ENCODE assay signal across 19 mouse cellular contexts in genomic region chr13:100545510-100545909, GRCm38 (mm10). TPM values are rescaled to one million over a fixed set of nuclear protein-coding genes. Genes with fewer than 3 reads are reported as not detected.
DNase-seq lines count a peak whose midpoint lies in the region; ATAC-seq and TF ChIP-seq lines count a peak whose summit lies in the region.
"Had no signal": no experiment of that assay in that cellular context is flagged by ENCODE, and none has a peak within 500 bp of the region (broad histone marks: within the 10 kb centered on the region; RNA-seq: fewer than 3 reads in every experiment).

No protein-coding gene starts in this region.

- TF ChIP-seq POLR2A in liver, adult 2 months (IDR thresholded peaks at IDR 0.05; ENCODE audit: extremely low read depth, insufficient read depth, low read length), result no peak

- TF ChIP-seq CTCF in liver, adult 2 months (IDR thresholded peaks at IDR 0.05; ENCODE audit: low read depth, low read length), result no peak

- ATAC-seq in forebrain, embryonic 15.5 days (replicated peaks), result peak; percentile 80
- no peak for ATAC-seq in liver, embryonic 12.5 days
- ATAC-seq: midbrain, embryonic 16.5 days had no signal

- H3K9me3 ChIP-seq in forebrain, embryonic 15.5 days, result no peaks in the 10 kb centered on the region
- H3K9me3 ChIP-seq in forebrain, embryonic 10.5 days, result no peaks in the 10 kb centered on the region
- no peaks in the 10 kb centered on the region for H3K9me3 ChIP-seq in liver, embryonic 12.5 days (replicated peaks)
- H3K9me3 ChIP-seq: embryonic facial prominence, embryonic 10.5 days; limb, embryonic 12.5 days; liver, embryonic 15.5 days had no signal

- DNase-seq in forebrain, embryonic 10.5 days (ENCODE audit: extremely low spot score, low spot score), result no peak
- DNase-seq in liver, adult 2 months (ENCODE audit: extremely low read depth, low read depth, low spot score), result no peak
- DNase-seq in cerebellum, postnatal 10 days, result peak; percentile 13 to 61
- peak; percentile 21 for DNase-seq in telencephalon, adult 2 months (ENCODE audit: low read depth, low spot score)
- DNase-seq in embryo, embryonic 10.5 days (ENCODE audit: low spot score), result no peak
- DNase-seq: gastrocnemius, postnatal 36 days; heart, postnatal 14 days; kidney, adult 2 months; kidney, postnatal 25 days; lung, postnatal 10 days; right cerebral cortex, adult 18-20 months had no signal

- no peaks in the 10 kb centered on the region for H3K36me3 ChIP-seq in forebrain, embryonic 15.5 days
- no peaks in the 10 kb centered on the region for H3K36me3 ChIP-seq in forebrain, embryonic 10.5 days (replicated peaks)
- no peaks in the 10 kb centered on the region for H3K36me3 ChIP-seq in liver, adult 2 months (ENCODE audit: control insufficient read depth, insufficient read depth, low read length)
- no peaks in the 10 kb centered on the region for H3K36me3 ChIP-seq in liver, embryonic 12.5 days
- H3K36me3 ChIP-seq: embryonic facial prominence, embryonic 10.5 days; limb, embryonic 12.5 days; liver, embryonic 15.5 days had no signal

- no peak overlapping the region for H3K4me2 ChIP-seq in forebrain, embryonic 15.5 days (replicated peaks)
- H3K4me2 ChIP-seq in liver, embryonic 12.5 days, result no peak overlapping the region
- H3K4me2 ChIP-seq: heart, embryonic 11.5 days; limb, embryonic 12.5 days; liver, embryonic 15.5 days had no signal

- 61% methylated on average over 3 of the region's 3 CpGs for WGBS in forebrain, embryonic 15.5 days
- 84% methylated on average over 3 of the region's 3 CpGs for WGBS in forebrain, embryonic 10.5 days
- WGBS in liver, adult 2 months, result 18% methylated on average over 3 of the region's 3 CpGs
- 58% methylated on average over 3 of the region's 3 CpGs for WGBS in liver, embryonic 12.5 days (ENCODE audit: insufficient replicate concordance)

- no peak overlapping the region for H3K4me3 ChIP-seq in forebrain, embryonic 15.5 days
- H3K4me3 ChIP-seq in forebrain, embryonic 10.5 days, result no peak overlapping the region
- H3K4me3 ChIP-seq in liver, adult 2 months (ENCODE audit: insufficient read depth, low read depth, low read length), result no peak overlapping the region
- no peak overlapping the region for H3K4me3 ChIP-seq in liver, embryonic 12.5 days
- H3K4me3 ChIP-seq: embryonic facial prominence, embryonic 10.5 days; limb, embryonic 12.5 days; liver, embryonic 15.5 days; megakaryocyte, embryonic 14.5 days had no signal

- H3K27me3 ChIP-seq in forebrain, embryonic 15.5 days, result peaks cover 7% of the 10 kb centered on the region
- peaks cover 14% of the 10 kb centered on the region for H3K27me3 ChIP-seq in forebrain, embryonic 10.5 days (ENCODE audit: poor library complexity, severe bottlenecking)
- H3K27me3 ChIP-seq in liver, adult 2 months (ENCODE audit: control insufficient read depth, insufficient read depth, low read length), result no peaks in the 10 kb centered on the region
- peaks cover 16% of the 10 kb centered on the region for H3K27me3 ChIP-seq in liver, embryonic 12.5 days (replicated peaks)

- H3K9ac ChIP-seq in forebrain, embryonic 15.5 days (replicated peaks), result no peak overlapping the region
- H3K9ac ChIP-seq in liver, adult 2 months (ENCODE audit: low read depth, low read length), result no peak overlapping the region
- H3K9ac ChIP-seq in liver, embryonic 12.5 days, result no peak overlapping the region
- H3K9ac ChIP-seq: limb, embryonic 12.5 days; liver, embryonic 15.5 days had no signal

- no peaks in the 10 kb centered on the region for H3K4me1 ChIP-seq in forebrain, embryonic 15.5 days
- H3K4me1 ChIP-seq in forebrain, embryonic 10.5 days, result no peaks in the 10 kb centered on the region
- peaks cover 19% of the 10 kb centered on the region for H3K4me1 ChIP-seq in liver, adult 2 months (ENCODE audit: control insufficient read depth, insufficient read depth, low read length)
- no peaks in the 10 kb centered on the region; the same call in 1 of the 2 replicates for H3K4me1 ChIP-seq in liver, embryonic 12.5 days
- H3K4me1 ChIP-seq: limb, embryonic 12.5 days had no signal

- H3K27ac ChIP-seq in forebrain, embryonic 15.5 days (replicated peaks), result no peak overlapping the region
- H3K27ac ChIP-seq in forebrain, embryonic 10.5 days, result no peak overlapping the region
- peak overlapping the region; percentile 54; the same call in 1 of the 2 replicates for H3K27ac ChIP-seq in liver, adult 2 months (replicated peaks; ENCODE audit: insufficient read depth, low read depth, low read length)
- H3K27ac ChIP-seq in liver, embryonic 12.5 days, result no peak overlapping the region
- H3K27ac ChIP-seq: embryonic facial prominence, embryonic 10.5 days; limb, embryonic 12.5 days had no signal

- peaks cover 45% of the 10 kb centered on the region for H3K79me2 ChIP-seq in liver, adult 2 months (ENCODE audit: control insufficient read depth, insufficient read depth, low read length)

RNA-seq across cellular contexts. Expression of gene Ocln, which starts 7.0 kb away (rescaled TPM):
- 6.0 and 7.7 TPM in 2 replicates for polyA plus RNA-seq in forebrain, embryonic 15.5 days (2015; fragmentation: Nextera tagmentation; extraction: Ambion mirVana)
- polyA plus RNA-seq in forebrain, embryonic 10.5 days (2016; fragmentation: Nextera tagmentation; extraction: Ambion mirVana), result 3.1 and 3.6 TPM in 2 replicates
- 51.9 and 52.3 TPM in 2 replicates for total RNA-seq in liver, adult 2 months (2014; rRNA removed)
- 6.1 and 7.3 TPM in 2 replicates for polyA plus RNA-seq in liver, adult 2 months (2012; rRNA removed)
- polyA plus RNA-seq in liver, embryonic 12.5 days (2016; fragmentation: Nextera tagmentation; extraction: Ambion mirVana), result 6.7 and 6.9 TPM in 2 replicates

RNA-seq across cellular contexts. Expression of gene Gtf2h2, which starts 53.1 kb away (rescaled TPM):
- polyA plus RNA-seq in forebrain, embryonic 15.5 days (2015; fragmentation: Nextera tagmentation; extraction: Ambion mirVana), result 69.6 and 70.8 TPM in 2 replicates
- polyA plus RNA-seq in forebrain, embryonic 10.5 days (2016; fragmentation: Nextera tagmentation; extraction: Ambion mirVana), result 92.8 and 96.4 TPM in 2 replicates
- 17.3 and 20.8 TPM in 2 replicates for total RNA-seq in liver, adult 2 months (2014; rRNA removed)
- 8.8 and 19.1 TPM in 2 replicates for polyA plus RNA-seq in liver, adult 2 months (2012; rRNA removed)
- 46.6 and 52.2 TPM in 2 replicates for polyA plus RNA-seq in liver, embryonic 12.5 days (2016; fragmentation: Nextera tagmentation; extraction: Ambion mirVana)

Comparison
In these comparisons a context has a peak if more than half of its experiments do, and no peak if none do; other contexts are left out.
1. DNase-seq: peak in cerebellum, postnatal 10 days (2 of 2) and telencephalon, adult 2 months (single experiment); none in forebrain, embryonic 10.5 days (single experiment), liver, adult 2 months (single experiment) and embryo, embryonic 10.5 days (single experiment).